Mouse (Mus musculus) liver, adult 2 months (tissue): ENCODE measurements around the gene Rps27. TPM values are rescaled to one million over a fixed set of nuclear protein-coding genes. Genes with fewer than 3 reads are reported as not detected.

Experiments used
- DNase-seq: peaks from one replicate; pipeline ENCODE4 v3.0.0-alpha.2; 2011; ENCODE audit warnings: low read depth, low spot score; ENCODE audit errors: extremely low read depth
- H3K27ac ChIP-seq: fragments of 200-500 bp; replicated peaks from 2 replicates; pipeline ENCODE4 v1.5.1; 2012; ENCODE audit warnings: low read depth, mild to moderate bottlenecking, control low read depth, inconsistent platforms, low read length; ENCODE audit not compliant: insufficient read depth
- H3K27me3 ChIP-seq: fragments of 200-500 bp; 2 replicates; pipeline ENCODE4 v1.6.1; 2012; ENCODE audit warnings: mild to moderate bottlenecking, moderate library complexity, low read length, inconsistent platforms; ENCODE audit not compliant: control insufficient read depth, insufficient read depth
- H3K36me3 ChIP-seq: fragments of 200-500 bp; 2 replicates; pipeline ENCODE4 v1.6.1; 2012; ENCODE audit warnings: low read length, inconsistent platforms; ENCODE audit not compliant: control insufficient read depth, insufficient read depth
- H3K4me1 ChIP-seq: fragments of 200-500 bp; 2 replicates; pipeline ENCODE4 v1.6.1; 2011; ENCODE audit warnings: low read length; ENCODE audit not compliant: control insufficient read depth, insufficient read depth
- H3K4me3 ChIP-seq: fragments of 200-500 bp; 2 replicates; pipeline ENCODE4 v1.5.1; 2011; ENCODE audit warnings: low read depth, mild to moderate bottlenecking, control low read depth, low read length, moderate library complexity; ENCODE audit not compliant: insufficient read depth
- H3K79me2 ChIP-seq: fragments of 200-500 bp; 2 replicates; pipeline ENCODE4 v1.6.1; 2012; ENCODE audit warnings: inconsistent platforms, mild to moderate bottlenecking, low read length, moderate library complexity; ENCODE audit not compliant: control insufficient read depth, insufficient read depth
- H3K9ac ChIP-seq: fragments of 200-500 bp; 2 replicates; pipeline ENCODE4 v1.6.1; 2012; ENCODE audit warnings: low read depth, mild to moderate bottlenecking, control low read depth, inconsistent platforms, low read length
- CTCF ChIP-seq: fragments of 200-500 bp; IDR thresholded peaks from 2 replicates; pipeline ENCODE4 v1.5.1; 2011; ENCODE audit warnings: low read depth, low read length, control low read depth
- POLR2A ChIP-seq: fragments of 200-500 bp; IDR thresholded peaks from 2 replicates; pipeline ENCODE4 v1.6.1; 2011; ENCODE audit warnings: low read length, control low read depth; ENCODE audit not compliant: insufficient read depth; ENCODE audit errors: extremely low read depth
- WGBS: fragments of 180-500 bp; shearing (Covaris S2); methylation state at CpG from one replicate; pipeline ENCODE4 v1.1.7; 2018; 5-methylcytosine and 5-hydroxymethylcytosine counted together
- polyA plus RNA-seq: library from polyadenylated mRNA; depleted of rRNA; stranded (reverse); fragments of >200 nt; gene quantifications from 2 replicates; pipeline ENCODE4 v1.2.3, GENCODE M21; 2012; rRNA removed
- total RNA-seq: library from RNA; depleted of rRNA; stranded (reverse); fragments of >200 nt; gene quantifications from 2 replicates; pipeline ENCODE4 v1.2.3, GENCODE M21; 2014; rRNA removed

Gene Rps27
- total and polyA plus RNA-seq, 2 experiments: 226 to 904 TPM

GRCm38 (mm10) chr3:90194759-90195158, 18.7 kb downstream of the Rps27 start:
- no peaks in the 10 kb centered on the region for H3K27me3 ChIP-seq
- WGBS: 83% methylated on average over 4 of the region's 4 CpGs
- TF ChIP-seq CTCF: no peak
- TF ChIP-seq POLR2A: no peak
- H3K4me1 ChIP-seq: peaks cover 4% of the 10 kb centered on the region; the same call in 1 of the 2 replicates
- H3K36me3 ChIP-seq: no peaks in the 10 kb centered on the region
- H3K27ac ChIP-seq: no peak overlapping the region
- H3K9ac ChIP-seq: no peak overlapping the region
- H3K4me3 ChIP-seq: no peak overlapping the region
- DNase-seq: no peak
- no peaks in the 10 kb centered on the region for H3K79me2 ChIP-seq

- Histone ChIP-seq H3K4me3 (no peak overlapping the region), H3K4me1 (no peaks in the 10 kb centered on the region), H3K9ac (no peak overlapping the region), H3K27ac (no peak overlapping the region), H3K27me3 (no peaks in the 10 kb centered on the region), H3K79me2 (no peaks in the 10 kb centered on the region), H3K36me3 (no peaks in the 10 kb centered on the region)
- TF ChIP-seq POLR2A (no peak), CTCF (no peak)
- WGBS: 73% methylated on average over 11 of the region's 11 CpGs
- no peak for DNase-seq
Measured at GRCm38 (mm10) chr3:90190859-90191510, 22.5 kb downstream of the Rps27 start.

- Histone ChIP-seq H3K4me3 (no peak overlapping the region), H3K27ac (no peak overlapping the region), H3K4me1 (no peaks in the 10 kb centered on the region), H3K36me3 (no peaks in the 10 kb centered on the region), H3K9ac (no peak overlapping the region), H3K27me3 (no peaks in the 10 kb centered on the region), H3K79me2 (no peaks in the 10 kb centered on the region)
- TF ChIP-seq POLR2A: no peak
- TF ChIP-seq CTCF: no peak
- 73% methylated on average over 3 of the region's 3 CpGs for WGBS
- DNase-seq: no peak
Measured at GRCm38 (mm10) chr3:90183581-90183980, 29.9 kb downstream of the Rps27 start.

- WGBS: 63% methylated on average over 3 of the region's 3 CpGs
- Histone ChIP-seq H3K4me3 (no peak overlapping the region), H3K4me1 (no peaks in the 10 kb centered on the region), H3K36me3 (no peaks in the 10 kb centered on the region), H3K79me2 (no peaks in the 10 kb centered on the region), H3K27me3 (no peaks in the 10 kb centered on the region), H3K27ac (no peak overlapping the region), H3K9ac (no peak overlapping the region)
- TF ChIP-seq POLR2A (no peak), CTCF (no peak)
- no peak for DNase-seq
Measured at GRCm38 (mm10) chr3:90179566-90179965, 33.9 kb downstream of the Rps27 start.

Other genes starting within 250 kb of the Rps27 start
- gene Hax1, start 214.9 kb downstream of the Rps27 start, total RNA-seq: 82.1 and 86.1 TPM in 2 replicates
- 68.6 and 70.2 TPM in 2 replicates for gene Hax1, start 214.9 kb downstream of the Rps27 start, polyA plus RNA-seq
- gene 4933434E20Rik, start 162.0 kb downstream of the Rps27 start, total RNA-seq: 64.7 and 67.9 TPM in 2 replicates
- 23.4 and 24.2 TPM in 2 replicates for gene 4933434E20Rik, start 162.0 kb downstream of the Rps27 start, polyA plus RNA-seq
- gene Ubap2l, start 161.0 kb downstream of the Rps27 start, total RNA-seq: 32.6 and 36.5 TPM in 2 replicates
- gene Ubap2l, start 161.0 kb downstream of the Rps27 start, polyA plus RNA-seq: 37.7 and 46.3 TPM in 2 replicates
- 53.4 and 56.2 TPM in 2 replicates for gene Tpm3, start 141.0 kb downstream of the Rps27 start, total RNA-seq
- gene Tpm3, start 141.0 kb downstream of the Rps27 start, polyA plus RNA-seq: 36.4 and 43.0 TPM in 2 replicates
- 0.07 and 0.09 TPM in 2 replicates for gene Nup210l, start 109.5 kb downstream of the Rps27 start, total RNA-seq
- gene Nup210l, start 109.5 kb downstream of the Rps27 start, polyA plus RNA-seq: 0.01 and 0.02 TPM in 2 replicates
- gene Rab13, start within 50 bp of the Rps27 start, total RNA-seq: 4.8 and 5.2 TPM in 2 replicates
- 3.0 and 3.4 TPM in 2 replicates for gene Rab13, start within 50 bp of the Rps27 start, polyA plus RNA-seq
- 44.9 and 57.5 TPM in 2 replicates for gene Jtb, start 17.9 kb upstream of the Rps27 start, total RNA-seq
- gene Jtb, start 17.9 kb upstream of the Rps27 start, polyA plus RNA-seq: 73.7 and 77.0 TPM in 2 replicates
- 0.09 and 0.13 TPM in 2 replicates for gene Creb3l4, start 29.9 kb upstream of the Rps27 start, total RNA-seq
- gene Creb3l4, start 29.9 kb upstream of the Rps27 start, polyA plus RNA-seq: 0.12 and 0.16 TPM in 2 replicates
- 59.3 and 64.3 TPM in 2 replicates for gene Slc39a1, start 34.5 kb upstream of the Rps27 start, total RNA-seq
- gene Slc39a1, start 34.5 kb upstream of the Rps27 start, polyA plus RNA-seq: 67.7 and 68.0 TPM in 2 replicates
- 6.8 and 10.8 TPM in 2 replicates for gene Crtc2, start 40.5 kb upstream of the Rps27 start, total RNA-seq
- gene Crtc2, start 40.5 kb upstream of the Rps27 start, polyA plus RNA-seq: 33.8 and 34.4 TPM in 2 replicates
- 2.2 and 2.8 TPM in 2 replicates for gene Dennd4b, start 51.5 kb upstream of the Rps27 start, total RNA-seq
- gene Dennd4b, start 51.5 kb upstream of the Rps27 start, polyA plus RNA-seq: 4.7 and 9.2 TPM in 2 replicates
- 6.3 and 7.7 TPM in 2 replicates for gene Gatad2b, start 79.5 kb upstream of the Rps27 start, total RNA-seq
- 6.6 and 7.1 TPM in 2 replicates for gene Gatad2b, start 79.5 kb upstream of the Rps27 start, polyA plus RNA-seq
- gene Slc27a3, start 176.3 kb upstream of the Rps27 start, total RNA-seq: 0.37 and 1.1 TPM in 2 replicates
- 1.00 and 2.3 TPM in 2 replicates for gene Slc27a3, start 176.3 kb upstream of the Rps27 start, polyA plus RNA-seq
- gene Ints3, start 220.0 kb upstream of the Rps27 start, total RNA-seq: 8.9 and 11.3 TPM in 2 replicates
- 11.4 and 12.4 TPM in 2 replicates for gene Ints3, start 220.0 kb upstream of the Rps27 start, polyA plus RNA-seq